24 mouse cellular contexts compared by ENCODE assay signal in the genomic region with DNA sequence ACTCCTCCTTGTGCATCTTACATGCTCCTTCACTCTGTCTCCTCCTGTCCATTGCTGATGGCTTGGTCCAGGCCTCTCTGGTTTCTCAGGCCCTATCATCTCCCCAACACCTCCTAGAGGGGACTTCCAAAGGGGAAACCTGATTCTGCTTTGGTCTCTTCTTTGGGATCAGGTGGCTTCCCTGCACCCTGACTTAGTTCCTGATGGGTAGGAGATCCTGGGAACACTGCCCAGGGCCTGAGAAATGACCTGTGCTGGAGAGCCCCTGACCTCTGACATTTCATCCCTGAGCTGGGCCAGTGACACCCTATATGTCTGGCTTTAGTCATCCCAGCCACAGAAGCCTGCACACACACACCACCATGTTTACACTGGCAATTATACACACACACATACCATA.
"Had no signal": no experiment of that assay in that cellular context is flagged by ENCODE, and none has a peak within 500 bp of the region (broad histone marks: within the 10 kb centered on the region; RNA-seq: fewer than 3 reads in every experiment).

No protein-coding gene starts in this region.

- DNase-seq: kidney, postnatal 25 days; layer of hippocampus, adult 9-11 months; liver; lung, adult 18-20 months; lung, postnatal 10 days; lung, postnatal 36 days; right cerebral cortex, adult 18-20 months; right cerebral cortex, postnatal 14 days; right cerebral cortex, postnatal 4 days; spleen, adult 18-20 months; thymus, adult 18-20 months; thymus, postnatal 36 days had no signal

- H3K9me3 ChIP-seq: limb, embryonic 10.5 days; limb, embryonic 13.5 days; liver, embryonic 12.5 days; liver, embryonic 15.5 days; lung, embryonic 15.5 days; megakaryocyte, embryonic 14.5 days; midbrain, embryonic 10.5 days; midbrain, embryonic 15.5 days; neural tube, embryonic 12.5 days; neural tube, embryonic 15.5 days had no signal

- H3K36me3 ChIP-seq: limb, embryonic 10.5 days; limb, embryonic 13.5 days; liver, embryonic 12.5 days; liver, embryonic 15.5 days; lung, embryonic 15.5 days; midbrain, embryonic 10.5 days; midbrain, embryonic 15.5 days; neural tube, embryonic 12.5 days; neural tube, embryonic 15.5 days had no signal

- H3K4me3 ChIP-seq: layer of hippocampus, adult 2 months; limb, embryonic 10.5 days; limb, embryonic 13.5 days; liver, embryonic 12.5 days; liver, embryonic 15.5 days; lung, embryonic 15.5 days; megakaryocyte, embryonic 14.5 days; midbrain, embryonic 10.5 days; midbrain, embryonic 15.5 days; neural tube, embryonic 12.5 days; neural tube, embryonic 15.5 days had no signal

- H3K9ac ChIP-seq: limb, embryonic 13.5 days; liver, embryonic 12.5 days; liver, embryonic 15.5 days; lung, embryonic 15.5 days; midbrain, embryonic 15.5 days; neural tube, embryonic 12.5 days; neural tube, embryonic 15.5 days had no signal

- H3K27ac ChIP-seq: kidney, postnatal 0 days; layer of hippocampus, adult 2 months; limb, embryonic 10.5 days; limb, embryonic 13.5 days; liver, embryonic 12.5 days; liver, embryonic 15.5 days; lung, embryonic 15.5 days; midbrain, embryonic 10.5 days; midbrain, embryonic 15.5 days; neural tube, embryonic 12.5 days; neural tube, embryonic 15.5 days had no signal
